Mouse (Mus musculus) limb, embryonic 14.5 days (tissue): ENCODE measurements at regions not wholly inside any gene's neighbourhood (a gene's known extent, or its start where the extent isn't known, plus 50 kb on each side); places are given as distances from the start of the nearest gene placed in this dataset.
A peak's percentile ranks its signal among the peaks of the same experiment; 100 is the strongest.

ENCODE experiments used
- ATAC-seq: fragments of 200-750 bp; cut with Nextera tagmentation; 2 replicates; pipeline ENCODE4 v1.8.0; 2017; ENCODE audit warnings: low read depth, moderate number of reproducible peaks, moderate TSS enrichment; ENCODE audit not compliant: low FRiP score
- DNase-seq: peaks from one replicate; pipeline ENCODE4 v3.0.0-alpha.2; 2015; ENCODE audit warnings: low spot score
- H3K27ac ChIP-seq: fragments of 300-500 bp; sonication (generic); replicated peaks from 2 replicates; pipeline ENCODE4 v1.5.1; 2014; ENCODE audit warnings: low read depth, mild to moderate bottlenecking, low read length, moderate library complexity, mixed read lengths
- H3K27me3 ChIP-seq: fragments of 300-500 bp; sonication (generic); 2 replicates; pipeline ENCODE4 v1.6.1; 2014; ENCODE audit warnings: low read length, mixed read lengths; ENCODE audit not compliant: control insufficient read depth, insufficient read depth
- H3K36me3 ChIP-seq: fragments of 300-500 bp; sonication (generic); 2 replicates; pipeline ENCODE4 v1.6.1; 2014; ENCODE audit warnings: mild to moderate bottlenecking, low read length, moderate library complexity, mixed read lengths; ENCODE audit not compliant: control insufficient read depth, insufficient read depth
- H3K4me1 ChIP-seq: fragments of 300-500 bp; sonication (generic); 2 replicates; pipeline ENCODE4 v1.6.1; 2014; ENCODE audit warnings: antibody characterized with exemption, low read length, mixed read lengths; ENCODE audit not compliant: control insufficient read depth, insufficient read depth
- H3K4me2 ChIP-seq: fragments of 300-500 bp; sonication (generic); replicated peaks from 2 replicates; pipeline ENCODE4 v1.6.1; 2014; ENCODE audit warnings: low read depth, mild to moderate bottlenecking, low read length, moderate library complexity; ENCODE audit not compliant: severe bottlenecking
- H3K4me3 ChIP-seq: fragments of 300-500 bp; sonication (generic); replicated peaks from 2 replicates; pipeline ENCODE4 v1.5.1; 2014; ENCODE audit warnings: low read length
- H3K9ac ChIP-seq: fragments of 300-500 bp; sonication (generic); 2 replicates; pipeline ENCODE4 v1.6.1; 2014; ENCODE audit warnings: mild to moderate bottlenecking, low read depth, low read length, moderate library complexity; ENCODE audit not compliant: severe bottlenecking
- H3K9me3 ChIP-seq: fragments of 300-500 bp; sonication (generic); 2 replicates; pipeline ENCODE4 v1.6.1; 2016; ENCODE audit warnings: low read length; ENCODE audit not compliant: control insufficient read depth
- POLR2A ChIP-seq: fragments of 200-500 bp; IDR thresholded peaks from 2 replicates; pipeline ENCODE4 v1.8.0; 2012; ENCODE audit warnings: inconsistent platforms, mild to moderate bottlenecking, moderate library complexity, borderline replicate concordance; ENCODE audit not compliant: insufficient read depth, insufficient read length; ENCODE audit errors: extremely low read depth
- WGBS: fragments of 180-500 bp; shearing (Covaris S2); extraction: QIAGEN DNeasy Blood & Tissue Kit; methylation state at CpG from one replicate; pipeline ENCODE4 v1.1.7; 2014; 5-methylcytosine and 5-hydroxymethylcytosine counted together

DNA sequence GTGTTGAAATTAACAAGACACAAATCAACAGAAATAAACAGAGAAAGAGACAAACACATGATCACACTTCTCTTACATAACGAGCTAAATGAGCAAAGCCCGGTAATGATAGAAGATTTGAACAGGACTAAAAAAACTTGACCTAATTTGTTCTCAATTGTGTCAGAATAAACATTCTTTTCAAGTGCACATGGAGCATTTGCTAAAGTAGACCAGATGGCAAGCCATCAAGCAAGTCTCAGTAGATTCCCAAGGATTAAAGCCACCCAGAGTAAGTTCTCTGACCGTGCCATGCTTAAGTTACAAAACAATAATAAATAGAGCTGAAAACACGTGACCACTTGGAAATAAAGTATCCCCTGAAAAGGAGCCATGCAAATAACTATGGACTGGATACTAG is 269.9 kb upstream of the Mgmt start:
- WGBS: 47% methylated on average over 4 of the region's 4 CpGs
- no peak overlapping the region for H3K27ac ChIP-seq
- no peaks in the 10 kb centered on the region for H3K36me3 ChIP-seq
- H3K9ac ChIP-seq: no peak overlapping the region
- ATAC-seq (no peak), DNase-seq (no peak)
- no peak overlapping the region for H3K4me2 ChIP-seq
- H3K4me3 ChIP-seq: no peak overlapping the region
- no peaks in the 10 kb centered on the region for H3K4me1 ChIP-seq
- no peak for TF ChIP-seq POLR2A
- no peaks in the 10 kb centered on the region for H3K9me3 ChIP-seq
- no peaks in the 10 kb centered on the region; the same call in 1 of the 2 replicates for H3K27me3 ChIP-seq

DNA sequence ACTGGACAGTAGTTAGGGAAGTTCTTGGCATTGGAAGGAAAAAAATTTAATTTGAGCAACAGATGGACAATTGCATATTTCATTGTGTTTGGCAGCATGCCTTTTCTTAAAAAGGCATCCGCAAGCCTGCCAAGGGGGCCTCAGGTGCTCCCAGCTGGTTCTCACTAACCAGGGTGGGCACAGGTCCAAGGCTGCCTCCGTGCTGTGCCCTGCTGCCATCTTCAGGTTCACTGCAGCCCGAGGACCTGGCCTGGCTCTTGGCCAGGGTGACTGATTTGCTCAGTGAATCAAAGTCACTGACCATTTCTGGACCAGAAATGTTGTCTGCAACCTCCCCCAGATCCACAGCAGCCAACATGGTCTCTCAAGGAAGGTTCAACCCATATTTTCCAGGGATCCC is 263.3 kb upstream of the Mgmt start:
- 33% methylated on average over 3 of the region's 3 CpGs for WGBS
- Histone ChIP-seq H3K4me1 (peaks cover 6% of the 10 kb centered on the region), H3K27me3 (no peaks in the 10 kb centered on the region; the same call in 1 of the 2 replicates), H3K36me3 (no peaks in the 10 kb centered on the region), H3K4me2 (no peak overlapping the region), H3K9me3 (no peaks in the 10 kb centered on the region), H3K9ac (no peak overlapping the region), H3K27ac (no peak overlapping the region), H3K4me3 (no peak overlapping the region)
- ATAC-seq (no peak), DNase-seq (peak; percentile 48)
- TF ChIP-seq POLR2A: no peak

DNA sequence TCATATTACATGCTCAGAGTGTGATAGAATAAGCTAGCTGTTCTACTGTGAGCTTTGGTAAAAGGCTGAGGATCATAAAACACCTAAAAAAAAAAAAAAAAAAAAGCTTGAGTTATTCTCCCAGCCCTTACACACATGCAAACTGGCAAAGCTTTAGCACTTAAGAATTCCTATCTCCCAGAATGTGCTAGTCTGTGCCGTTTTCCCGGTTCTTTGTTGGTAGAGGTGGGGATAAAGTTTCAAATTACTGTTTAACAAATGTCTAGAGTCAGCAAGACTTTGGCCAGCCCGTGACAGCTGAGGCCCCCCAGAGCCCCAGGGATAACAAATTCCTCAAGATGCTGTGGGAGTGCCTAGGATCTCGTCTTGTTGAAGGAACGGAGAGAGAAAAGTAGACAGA is 254.3 kb upstream of the Mgmt start:
- no peak overlapping the region for H3K27ac ChIP-seq
- H3K9me3 ChIP-seq: no peaks in the 10 kb centered on the region
- peak; percentile 27 for DNase-seq
- H3K27me3 ChIP-seq: no peaks in the 10 kb centered on the region
- H3K4me2 ChIP-seq: no peak overlapping the region
- peaks cover 13% of the 10 kb centered on the region for H3K4me1 ChIP-seq
- no peak for TF ChIP-seq POLR2A
- no peak overlapping the region for H3K4me3 ChIP-seq
- H3K36me3 ChIP-seq: no peaks in the 10 kb centered on the region
- ATAC-seq: peak; percentile 72; the same call in 1 of the 2 replicates
- H3K9ac ChIP-seq: no peak overlapping the region
- 5% methylated on average over 5 of the region's 5 CpGs for WGBS

DNA sequence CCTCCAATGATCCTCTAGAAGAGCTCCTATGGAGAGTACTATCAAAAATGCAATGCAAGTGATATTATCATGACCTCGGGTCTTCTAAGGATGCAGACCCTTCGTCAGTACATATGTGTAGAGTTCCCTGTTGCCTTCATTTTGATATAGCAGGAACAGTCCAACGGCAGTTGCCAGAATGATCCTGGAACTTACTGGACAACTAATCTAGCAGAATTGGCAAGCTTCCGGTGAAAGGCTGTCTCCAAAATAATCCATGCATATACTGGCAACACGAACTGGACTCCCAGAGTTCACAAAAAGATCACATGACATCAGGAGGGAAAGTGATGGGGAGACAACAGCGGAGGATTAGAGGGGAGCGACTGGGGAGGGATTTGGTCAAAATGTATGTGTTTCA is 253.6 kb upstream of the Mgmt start:
- WGBS: 87% methylated on average over 7 of the region's 7 CpGs

DNA sequence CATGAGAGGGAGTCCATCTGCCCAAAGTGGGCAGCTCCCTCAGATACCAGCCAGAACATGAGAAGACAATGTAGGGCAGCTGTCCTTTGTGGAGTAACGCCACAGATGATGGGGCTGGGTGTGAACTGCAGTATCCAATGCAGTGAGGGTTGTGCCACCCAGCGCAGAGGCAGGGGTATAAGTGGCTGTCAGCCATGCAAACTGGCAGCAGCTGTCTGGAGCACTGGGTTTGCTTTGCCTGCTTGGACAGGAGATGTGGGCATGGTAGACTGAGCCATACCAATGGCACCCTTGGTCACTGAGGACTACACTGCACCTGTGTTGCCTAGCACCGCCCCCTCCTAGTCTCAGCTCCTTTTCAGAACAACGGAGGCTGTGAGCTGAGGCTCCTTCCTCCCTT is 244.6 kb upstream of the Mgmt start:
- ATAC-seq (no peak), DNase-seq (no peak)
- H3K9me3 ChIP-seq: no peaks in the 10 kb centered on the region
- H3K4me2 ChIP-seq: no peak overlapping the region
- no peak overlapping the region for H3K4me3 ChIP-seq
- no peak overlapping the region for H3K27ac ChIP-seq
- 83% methylated on average over 4 of the region's 4 CpGs for WGBS
- no peaks in the 10 kb centered on the region for H3K27me3 ChIP-seq
- no peak overlapping the region for H3K9ac ChIP-seq
- H3K4me1 ChIP-seq: no peaks in the 10 kb centered on the region
- no peaks in the 10 kb centered on the region for H3K36me3 ChIP-seq
- TF ChIP-seq POLR2A: no peak

More for the DNA sequence above, 253.6 kb upstream of the Mgmt start:
- Histone ChIP-seq H3K9ac (no peak overlapping the region), H3K27me3 (no peaks in the 10 kb centered on the region), H3K4me3 (no peak overlapping the region), H3K36me3 (no peaks in the 10 kb centered on the region), H3K27ac (no peak overlapping the region), H3K4me1 (peaks cover 13% of the 10 kb centered on the region), H3K4me2 (no peak overlapping the region), H3K9me3 (no peaks in the 10 kb centered on the region)
- DNase-seq: no peak
- TF ChIP-seq POLR2A: no peak
- ATAC-seq: no peak

DNA sequence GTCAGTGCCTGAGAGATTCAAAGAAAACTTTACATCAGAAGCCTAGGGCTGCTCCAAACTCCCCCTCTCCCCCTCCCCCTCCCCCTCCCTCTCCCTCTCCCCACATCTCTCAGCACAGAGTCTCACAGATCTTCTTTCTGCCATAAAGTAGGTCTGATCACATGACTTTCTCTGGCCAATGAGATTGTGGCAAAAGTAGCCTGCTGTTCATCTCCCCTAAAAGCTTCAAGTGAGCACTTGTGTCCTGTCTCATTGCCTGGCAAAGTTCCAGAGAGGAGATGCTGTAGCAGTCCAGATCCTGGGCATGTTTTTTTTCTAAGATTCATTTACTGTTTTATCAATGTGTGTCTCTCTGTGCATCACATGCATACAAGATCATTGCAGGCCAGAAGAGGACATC is 234.5 kb upstream of the Mgmt start:
- no peak for DNase-seq
- Histone ChIP-seq H3K27me3 (no peaks in the 10 kb centered on the region), H3K9me3 (no peaks in the 10 kb centered on the region), H3K4me2 (no peak overlapping the region), H3K9ac (no peak overlapping the region), H3K27ac (no peak overlapping the region), H3K36me3 (no peaks in the 10 kb centered on the region), H3K4me3 (no peak overlapping the region), H3K4me1 (peaks cover 6% of the 10 kb centered on the region)
- no peak for TF ChIP-seq POLR2A
- no peak for ATAC-seq
